ENCODE assay signal across 8 mouse cellular contexts in the genomic region with DNA sequence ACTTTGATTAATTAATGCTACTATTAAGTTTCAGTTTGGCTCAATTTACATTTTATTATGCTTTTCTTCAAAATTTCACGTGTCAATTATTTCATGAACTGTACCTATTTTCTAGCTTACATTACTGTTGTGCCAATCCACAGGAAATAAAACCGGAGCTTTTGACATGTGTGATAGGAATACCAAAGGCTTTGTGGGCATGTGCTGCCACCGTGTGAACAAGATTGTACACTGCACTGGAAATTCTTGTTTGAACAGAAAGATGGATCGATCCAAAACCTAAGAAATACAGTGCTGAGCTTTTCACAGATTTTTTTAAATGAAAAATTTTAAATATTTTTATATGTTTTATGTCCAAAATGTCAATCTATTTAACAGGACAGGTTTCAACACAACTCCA.
DNase-seq lines count a peak whose midpoint lies in the region; ATAC-seq and TF ChIP-seq lines count a peak whose summit lies in the region.

No protein-coding gene starts in this region.

- peak; percentile 73 for TF ChIP-seq CTCF in gastrocnemius, adult 2 months (IDR thresholded peaks at IDR 0.05)
- TF ChIP-seq CTCF in thymus, adult 2 months (IDR thresholded peaks at IDR 0.05; ENCODE audit: borderline replicate concordance, control insufficient read depth, extremely low read depth, insufficient read depth, low read length, poor library complexity) = no peak

- H3K9ac ChIP-seq in hindbrain, embryonic 15.5 days = no peak overlapping the region

- H3K27me3 ChIP-seq in hindbrain, embryonic 15.5 days = no peaks in the 10 kb centered on the region
- H3K27me3 ChIP-seq in thymus, adult 2 months (ENCODE audit: control insufficient read depth, insufficient read depth, low read length) = no peaks in the 10 kb centered on the region

- H3K4me3 ChIP-seq in gastrocnemius, adult 2 months = no peak overlapping the region
- H3K4me3 ChIP-seq in hindbrain, embryonic 15.5 days = no peak overlapping the region
- no peak overlapping the region for H3K4me3 ChIP-seq in thymus, adult 2 months (ENCODE audit: control insufficient read depth, insufficient read depth, low read length)

- intact Hi-C loops in gastrocnemius, adult 2 months (cut with DNase I) = no loop called here
- intact Hi-C loops in gastrocnemius, postnatal 14 days (cut with DNase I; ENCODE audit: low total_unique reads) = loop anchor here (5.0 kb wide), 1 partner anchor 102 kb away; no protein-coding TSS in a partner anchor

- peaks cover 4% of the 10 kb centered on the region for H3K4me1 ChIP-seq in hindbrain, embryonic 15.5 days (replicated peaks)
- no peaks in the 10 kb centered on the region for H3K4me1 ChIP-seq in thymus, adult 2 months (replicated peaks; ENCODE audit: control insufficient read depth, insufficient read depth, low read length)

- no peak for TF ChIP-seq POLR2A in thymus, adult 2 months (IDR thresholded peaks at IDR 0.05; ENCODE audit: control insufficient read depth, extremely low read depth, insufficient read depth, low read length, poor library complexity)

- peak overlapping the region; percentile 10; the same call in 1 of the 2 replicates for H3K4me2 ChIP-seq in hindbrain, embryonic 15.5 days

- H3K27ac ChIP-seq in gastrocnemius, adult 2 months = no peak overlapping the region
- no peak overlapping the region for H3K27ac ChIP-seq in hindbrain, embryonic 15.5 days (replicated peaks)
- H3K27ac ChIP-seq in thymus, adult 2 months (ENCODE audit: control insufficient read depth, insufficient read depth, low read length) = no peak overlapping the region

- no peaks in the 10 kb centered on the region for H3K36me3 ChIP-seq in hindbrain, embryonic 15.5 days
- no peaks in the 10 kb centered on the region for H3K36me3 ChIP-seq in thymus, adult 2 months (ENCODE audit: control insufficient read depth, insufficient read depth, low read length)

- no peaks in the 10 kb centered on the region for H3K9me3 ChIP-seq in hindbrain, embryonic 15.5 days

- no peak for DNase-seq in gastrocnemius, adult 2 months
- no peak for DNase-seq in gastrocnemius, postnatal 14 days
- peak; percentile 10 for DNase-seq in ES-CJ7 (ENCODE audit: low read depth, low spot score)
- peak; percentile 61 to 76 for DNase-seq in cerebellum, postnatal 25 days
- DNase-seq in thymus, adult 2 months = no peak

- no peak; the same call in 1 of the 2 replicates for ATAC-seq in hindbrain, embryonic 15.5 days (ENCODE audit: low FRiP score, low read depth)
- peak; percentile 84 for ATAC-seq in megakaryocyte progenitor cell, adult 5-6 weeks (replicated peaks; ENCODE audit: poor library complexity)
- no peak for ATAC-seq in erythroblast, adult 5-6 weeks (replicated peaks; ENCODE audit: low FRiP score, poor library complexity, severe bottlenecking)

- WGBS in hindbrain, embryonic 15.5 days = 14% methylated on average over 4 of the region's 4 CpGs
- 22% methylated on average over 4 of the region's 4 CpGs for WGBS in thymus, adult 2 months

Comparison
In these comparisons a context has a peak if more than half of its experiments do, and no peak if none do; other contexts are left out.
1. DNase-seq: peak in ES-CJ7 (single experiment) and cerebellum, postnatal 25 days (2 of 2); none in gastrocnemius, adult 2 months (single experiment), gastrocnemius, postnatal 14 days (single experiment) and thymus, adult 2 months (single experiment).